38 mouse cellular contexts compared by ENCODE assay signal in genomic region chr9:20873521-20873920, GRCm38 (mm10). TPM values are rescaled to one million over a fixed set of nuclear protein-coding genes. Genes with fewer than 3 reads are reported as not detected.
"Had no signal": no experiment of that assay in that cellular context is flagged by ENCODE, and none has a peak within 500 bp of the region (broad histone marks: within the 10 kb centered on the region; RNA-seq: fewer than 3 reads in every experiment).

No protein-coding gene starts in this region.

- DNase-seq: left cerebral cortex, postnatal 4 days; liver; liver, embryonic 13.5 days; liver, postnatal 0 days; lung, adult 18-20 months; lung, adult 2 months; lung, embryonic 14.5 days; lung, postnatal 10 days; lung, postnatal 14 days; lung, postnatal 36 days; lung, postnatal 4 days; midbrain, embryonic 14.5 days had no signal

- H3K27ac ChIP-seq: limb, embryonic 10.5 days; limb, embryonic 12.5 days; limb, embryonic 13.5 days; limb, embryonic 15.5 days; liver, embryonic 12.5 days; liver, embryonic 13.5 days; liver, embryonic 14.5 days; liver, embryonic 15.5 days; lung, embryonic 15.5 days; macrophage; midbrain, embryonic 10.5 days; midbrain, embryonic 12.5 days; midbrain, embryonic 13.5 days; midbrain, embryonic 15.5 days had no signal

- H3K9me3 ChIP-seq: limb, embryonic 12.5 days; limb, embryonic 13.5 days; limb, embryonic 15.5 days; liver, embryonic 12.5 days; liver, embryonic 13.5 days; liver, embryonic 15.5 days; lung, embryonic 15.5 days; megakaryocyte, embryonic 14.5 days; midbrain, embryonic 10.5 days; midbrain, embryonic 12.5 days; midbrain, embryonic 13.5 days; midbrain, embryonic 15.5 days had no signal

- H3K4me3 ChIP-seq: limb, embryonic 10.5 days; limb, embryonic 12.5 days; limb, embryonic 13.5 days; limb, embryonic 15.5 days; liver, embryonic 12.5 days; liver, embryonic 13.5 days; liver, embryonic 15.5 days; lung, embryonic 15.5 days; megakaryocyte, embryonic 14.5 days; midbrain, embryonic 10.5 days; midbrain, embryonic 12.5 days; midbrain, embryonic 13.5 days; midbrain, embryonic 15.5 days; myocyte had no signal

- H3K36me3 ChIP-seq: limb, embryonic 10.5 days; limb, embryonic 12.5 days; limb, embryonic 13.5 days; limb, embryonic 15.5 days; midbrain, embryonic 10.5 days; midbrain, embryonic 12.5 days; midbrain, embryonic 13.5 days; midbrain, embryonic 15.5 days had no signal

RNA-seq across cellular contexts. Expression of gene Rdh8, which starts 55.2 kb away (rescaled TPM):
- polyA plus RNA-seq: limb, embryonic 10.5 days; limb, embryonic 11.5 days; limb, embryonic 12.5 days; limb, embryonic 13.5 days; limb, embryonic 14.5 days; limb, embryonic 15.5 days; liver, adult 2 months; liver, embryonic 11.5 days; liver, embryonic 12.5 days; liver, embryonic 13.5 days; liver, embryonic 14.5 days; liver, embryonic 15.5 days; liver, embryonic 16.5 days; liver, postnatal 0 days; lung, adult 2 months; lung, embryonic 14.5 days; lung, embryonic 15.5 days; lung, embryonic 16.5 days; lung, postnatal 0 days; macrophage; midbrain, embryonic 10.5 days; midbrain, embryonic 11.5 days; midbrain, embryonic 12.5 days; midbrain, embryonic 13.5 days; midbrain, embryonic 14.5 days; midbrain, embryonic 15.5 days; midbrain, embryonic 16.5 days; midbrain, postnatal 0 days; myocyte; neural tube, embryonic 11.5 days had no signal
